Mouse (Mus musculus) frontal cortex, adult (tissue): ENCODE measurements at regions not wholly inside any gene's neighbourhood (a gene's known extent, or its start where the extent isn't known, plus 50 kb on each side); places are given as distances from the start of the nearest gene placed in this dataset.

Source experiments
- ATAC-seq: cut with Nextera tagmentation; 2 replicates; pipeline ENCODE4 v1.9.2; 2017; ENCODE audit warnings: mild to moderate bottlenecking, moderate library complexity, mixed read lengths; ENCODE audit not compliant: low TSS enrichment

GRCm38 (mm10) chr2:46183241-46183640, 1066.0 kb upstream of the Zeb2 start:
- ATAC-seq: no peak

- no peak for ATAC-seq
Measured at GRCm38 (mm10) chr2:46179741-46180140, 1062.5 kb upstream of the Zeb2 start.

- ATAC-seq: no peak
Measured at GRCm38 (mm10) chr2:46168488-46168887, 1051.3 kb upstream of the Zeb2 start.

- no peak for ATAC-seq
Measured at GRCm38 (mm10) chr2:46149848-46150247, 1032.7 kb upstream of the Zeb2 start.

GRCm38 (mm10) chr2:46119871-46120270, 1002.7 kb upstream of the Zeb2 start:
- ATAC-seq: no peak

- ATAC-seq: no peak
Measured at GRCm38 (mm10) chr2:46106991-46107390, 989.8 kb upstream of the Zeb2 start.

GRCm38 (mm10) chr2:46065034-46065802, 948.0 kb upstream of the Zeb2 start:
- ATAC-seq: no peak

GRCm38 (mm10) chr2:46055729-46056128, 938.5 kb upstream of the Zeb2 start:
- ATAC-seq: no peak

- ATAC-seq: peak; percentile 91
Measured at GRCm38 (mm10) chr2:46054902-46055301, 937.7 kb upstream of the Zeb2 start.

- no peak for ATAC-seq
Measured at GRCm38 (mm10) chr2:46021854-46022253, 904.7 kb upstream of the Zeb2 start.

GRCm38 (mm10) chr2:46013771-46014269, 896.6 kb upstream of the Zeb2 start:
- no peak for ATAC-seq

GRCm38 (mm10) chr2:46012716-46013115, 895.5 kb upstream of the Zeb2 start:
- ATAC-seq: no peak

- ATAC-seq: no peak
Measured at GRCm38 (mm10) chr2:45975157-45975556, 858.0 kb upstream of the Zeb2 start.

GRCm38 (mm10) chr2:45968635-45969034, 851.4 kb upstream of the Zeb2 start:
- no peak for ATAC-seq

GRCm38 (mm10) chr2:45956792-45957330, 839.7 kb upstream of the Zeb2 start:
- no peak for ATAC-seq

GRCm38 (mm10) chr2:45948758-45949157, 831.6 kb upstream of the Zeb2 start:
- ATAC-seq: no peak

GRCm38 (mm10) chr2:45925791-45926480, 808.7 kb upstream of the Zeb2 start:
- peak; percentile 97 for ATAC-seq

- no peak for ATAC-seq
Measured at GRCm38 (mm10) chr2:45908871-45909270, 791.7 kb upstream of the Zeb2 start.

GRCm38 (mm10) chr2:45904623-45905235, 787.5 kb upstream of the Zeb2 start:
- no peak for ATAC-seq

- ATAC-seq: no peak
Measured at GRCm38 (mm10) chr2:45904090-45904489, 786.9 kb upstream of the Zeb2 start.

GRCm38 (mm10) chr2:45903350-45903749, 786.2 kb upstream of the Zeb2 start:
- no peak for ATAC-seq

GRCm38 (mm10) chr2:45901892-45902291, 784.7 kb upstream of the Zeb2 start:
- no peak for ATAC-seq
